Mouse (Mus musculus) heart, adult 9 months (tissue): ENCODE data around the gene Olfr898.

Experiments
- DNase-seq, 2 experiments: peaks; one replicate each; pipeline ENCODE4 v3.0.0; 2022; ENCODE audit warnings: low spot score in 2 of 2

The Olfr898 gene

GRCm38 (mm10) chr9:38348111-38348510, at the start of gene Olfr898:
Gene Olfr898 (plus strand): TSS chr9:38348411.
- no peak for DNase-seq

- DNase-seq: no peak
Observed at GRCm38 (mm10) chr9:38328760-38329159, 19.5 kb upstream of the Olfr898 start, which contains the start of gene Olfr25. Gene Olfr25 (plus strand): TSS chr9:38329060.

GRCm38 (mm10) chr9:38366596-38366995, 18.4 kb downstream of the Olfr898 start, which contains the start of gene Olfr250:
Gene Olfr250 (plus strand): TSS chr9:38366896.
- no peak for DNase-seq

GRCm38 (mm10) chr9:38376786-38377185, 28.6 kb downstream of the Olfr898 start, which contains the start of gene Olfr251:
Gene Olfr251 (plus strand): TSS chr9:38377086.
- DNase-seq: no peak

- DNase-seq: no peak
Observed at GRCm38 (mm10) chr9:38401398-38401797, 53.2 kb downstream of the Olfr898 start, which contains the start of gene Olfr147. Gene Olfr147 (plus strand): TSS chr9:38401698.
